Mouse (Mus musculus): ENCODE measurements around the gene Hikeshi. TPM values are rescaled to one million over a fixed set of nuclear protein-coding genes. Genes with fewer than 3 reads are reported as not detected.

Gene Hikeshi
- polyA plus RNA-seq, 1 experiment from 2014 or later, result 174 TPM

DNA sequence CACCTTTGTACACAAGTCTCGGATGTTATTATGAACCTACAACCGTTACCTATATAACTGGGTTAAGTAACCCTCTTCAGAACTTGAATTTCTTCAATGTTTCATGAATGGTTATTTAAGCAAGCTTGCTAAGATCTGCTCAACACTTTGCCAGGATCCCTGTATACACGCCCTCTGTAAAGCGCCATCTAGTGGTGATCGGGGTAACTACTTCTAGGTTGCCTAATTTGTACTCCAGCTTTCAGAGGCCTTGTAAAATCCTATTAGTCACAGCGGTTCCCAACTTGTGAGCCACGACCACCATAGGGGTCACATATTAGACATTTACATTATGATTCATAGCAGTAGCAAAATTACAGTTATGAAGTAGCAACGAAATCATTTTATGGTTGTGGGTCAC, 33.1 kb downstream of the Hikeshi start:
- peak; percentile 84 for DNase-seq (ENCODE audit: low spot score)
- Histone ChIP-seq H3K4me1 (ENCODE audit: control insufficient read depth, insufficient read depth, low read length) (no peaks in the 10 kb centered on the region), H3K4me2 (ENCODE audit: low read length) (no peak overlapping the region), H3K27ac (ENCODE audit: low read depth, low read length) (no peak overlapping the region), H3K9me3 (replicated peaks; ENCODE audit: control insufficient read depth, low read length) (no peaks in the 10 kb centered on the region), H3K9ac (ENCODE audit: low read length) (no peak overlapping the region), H3K36me3 (ENCODE audit: control insufficient read depth, insufficient read depth, low read length) (no peaks in the 10 kb centered on the region), H3K27me3 (replicated peaks; ENCODE audit: control insufficient read depth, insufficient read depth, low read length) (no peaks in the 10 kb centered on the region), H3K4me3 (ENCODE audit: low read depth, low read length) (no peak overlapping the region)
- 19% methylated on average over 8 of the region's 8 CpGs for WGBS
- peak; percentile 57 for ATAC-seq

- WGBS, result 26% methylated on average over 22 of the region's 22 CpGs
- Histone ChIP-seq H3K36me3 (ENCODE audit: control insufficient read depth, insufficient read depth, low read length) (no peaks in the 10 kb centered on the region), H3K4me1 (ENCODE audit: control insufficient read depth, insufficient read depth, low read length) (no peaks in the 10 kb centered on the region), H3K27ac (ENCODE audit: low read depth, low read length) (no peak within 1 kb of the TSS), H3K9ac (ENCODE audit: low read length) (no peak within 1 kb of the TSS), H3K27me3 (replicated peaks; ENCODE audit: control insufficient read depth, insufficient read depth, low read length) (no peaks in the 10 kb centered on the region), H3K4me2 (ENCODE audit: low read length) (peak within 1 kb of the TSS; percentile 16), H3K4me3 (ENCODE audit: low read depth, low read length) (no peak within 1 kb of the TSS), H3K9me3 (replicated peaks; ENCODE audit: control insufficient read depth, low read length) (no peaks in the 10 kb centered on the region)
- peak; percentile 84 for ATAC-seq
- peak; percentile 48 for DNase-seq (ENCODE audit: low spot score)
Observed at GRCm38 (mm10) chr7:89903442-89904343, 37.3 kb downstream of the Hikeshi start, which contains the start of gene Ccdc81. TSS of gene Ccdc81 (minus strand) at chr7:89903629.

DNA sequence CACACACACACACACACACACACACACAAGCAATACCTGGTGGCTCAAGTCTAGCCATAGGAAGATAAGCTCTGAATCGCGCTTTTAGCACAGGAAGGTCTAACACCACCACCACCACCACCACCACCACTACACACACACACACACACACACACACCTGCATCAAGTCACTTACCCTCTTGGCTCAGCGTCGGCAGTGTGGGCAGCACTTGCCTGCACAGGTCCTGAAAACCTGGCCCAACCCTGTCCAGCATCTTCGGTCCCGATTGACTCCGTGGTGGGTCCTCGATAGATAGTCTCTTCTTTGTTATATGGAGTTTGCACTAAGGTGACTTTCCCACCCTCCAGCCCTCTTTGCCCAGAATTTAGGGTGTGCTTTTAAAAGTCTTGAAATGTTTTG, 38.0 kb downstream of the Hikeshi start:
- H3K36me3 ChIP-seq (ENCODE audit: control insufficient read depth, insufficient read depth, low read length), result no peaks in the 10 kb centered on the region
- DNase-seq (ENCODE audit: low spot score) (no peak), ATAC-seq (no peak)
- H3K4me1 ChIP-seq (ENCODE audit: control insufficient read depth, insufficient read depth, low read length), result no peaks in the 10 kb centered on the region
- WGBS, result 76% methylated on average over 8 of the region's 8 CpGs
- no peaks in the 10 kb centered on the region for H3K27me3 ChIP-seq (replicated peaks; ENCODE audit: control insufficient read depth, insufficient read depth, low read length)
- H3K9ac ChIP-seq (ENCODE audit: low read length), result no peak overlapping the region
- no peaks in the 10 kb centered on the region for H3K9me3 ChIP-seq (replicated peaks; ENCODE audit: control insufficient read depth, low read length)
- no peak overlapping the region for H3K4me3 ChIP-seq (ENCODE audit: low read depth, low read length)
- H3K4me2 ChIP-seq (ENCODE audit: low read length), result peak overlapping the region; percentile 16; the same call in 1 of the 2 replicates
- H3K27ac ChIP-seq (ENCODE audit: low read depth, low read length), result no peak overlapping the region

DNA sequence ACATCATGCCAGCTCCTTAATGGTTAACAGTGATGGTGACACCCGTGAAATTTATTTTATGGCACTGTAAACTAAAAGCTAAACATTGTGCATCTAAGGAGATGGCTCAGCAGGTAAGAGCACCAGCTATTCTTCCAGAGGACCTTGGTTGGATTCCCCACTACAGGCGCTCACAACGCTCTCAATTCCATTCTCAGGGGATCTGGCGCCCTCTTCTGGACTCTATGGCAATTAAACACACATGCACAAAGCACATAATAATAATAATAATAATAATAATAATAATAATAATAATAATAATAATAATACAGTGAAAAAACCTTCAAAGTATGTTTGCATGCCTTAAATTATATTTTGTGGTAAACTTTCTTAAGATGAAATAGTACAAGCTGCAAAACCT, 49.1 kb downstream of the Hikeshi start:
- Histone ChIP-seq H3K4me2 (ENCODE audit: low read length) (no peak overlapping the region), H3K36me3 (ENCODE audit: control insufficient read depth, insufficient read depth, low read length) (no peaks in the 10 kb centered on the region), H3K4me3 (ENCODE audit: low read depth, low read length) (no peak overlapping the region), H3K9me3 (replicated peaks; ENCODE audit: control insufficient read depth, low read length) (no peaks in the 10 kb centered on the region), H3K27me3 (replicated peaks; ENCODE audit: control insufficient read depth, insufficient read depth, low read length) (no peaks in the 10 kb centered on the region), H3K4me1 (ENCODE audit: control insufficient read depth, insufficient read depth, low read length) (no peaks in the 10 kb centered on the region), H3K27ac (ENCODE audit: low read depth, low read length) (no peak overlapping the region), H3K9ac (ENCODE audit: low read length) (no peak overlapping the region)
- DNase-seq (ENCODE audit: low spot score) (peak; percentile 13), ATAC-seq (no peak)
- 33% methylated on average over 4 of the region's 4 CpGs for WGBS

DNA sequence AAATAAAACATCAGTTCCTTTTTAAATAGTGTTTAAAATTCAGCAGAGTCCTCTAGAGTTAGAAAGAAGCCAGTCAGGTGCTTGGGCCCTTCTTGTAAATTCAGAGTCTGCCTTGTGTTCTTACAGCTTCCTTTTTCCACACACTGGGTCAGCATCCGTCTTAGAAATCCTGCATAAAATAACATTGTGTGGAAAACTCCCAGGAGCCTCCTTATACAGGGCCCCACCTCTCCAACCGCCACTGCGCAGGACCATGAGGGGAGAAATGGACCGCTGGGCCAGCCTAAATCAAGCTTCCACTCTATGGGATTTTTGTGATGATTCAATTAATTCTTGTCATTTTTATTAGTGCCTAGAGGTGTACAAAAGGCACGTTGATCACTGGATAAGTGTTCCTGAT, 49.6 kb downstream of the Hikeshi start:
- WGBS, result 88% methylated on average over 5 of the region's 5 CpGs
- ATAC-seq (no peak), DNase-seq (ENCODE audit: low spot score) (no peak)
- Histone ChIP-seq H3K36me3 (ENCODE audit: control insufficient read depth, insufficient read depth, low read length) (no peaks in the 10 kb centered on the region), H3K4me1 (ENCODE audit: control insufficient read depth, insufficient read depth, low read length) (no peaks in the 10 kb centered on the region), H3K27ac (ENCODE audit: low read depth, low read length) (no peak overlapping the region), H3K9ac (ENCODE audit: low read length) (no peak overlapping the region), H3K9me3 (replicated peaks; ENCODE audit: control insufficient read depth, low read length) (no peaks in the 10 kb centered on the region), H3K27me3 (replicated peaks; ENCODE audit: control insufficient read depth, insufficient read depth, low read length) (no peaks in the 10 kb centered on the region), H3K4me3 (ENCODE audit: low read depth, low read length) (no peak overlapping the region), H3K4me2 (ENCODE audit: low read length) (no peak overlapping the region)

- no peak overlapping the region for H3K4me2 ChIP-seq (ENCODE audit: low read length)
- H3K9ac ChIP-seq (ENCODE audit: low read length), result no peak overlapping the region
- no peak for ATAC-seq
- no peak overlapping the region for H3K27ac ChIP-seq (ENCODE audit: low read depth, low read length)
- H3K27me3 ChIP-seq (replicated peaks; ENCODE audit: control insufficient read depth, insufficient read depth, low read length), result no peaks in the 10 kb centered on the region
- no peaks in the 10 kb centered on the region for H3K9me3 ChIP-seq (replicated peaks; ENCODE audit: control insufficient read depth, low read length)
- 71% methylated on average over 3 of the region's 3 CpGs for WGBS
- no peak for DNase-seq (ENCODE audit: low spot score)
- no peak overlapping the region for H3K4me3 ChIP-seq (ENCODE audit: low read depth, low read length)
- H3K4me1 ChIP-seq (ENCODE audit: control insufficient read depth, insufficient read depth, low read length), result no peaks in the 10 kb centered on the region
- no peaks in the 10 kb centered on the region for H3K36me3 ChIP-seq (ENCODE audit: control insufficient read depth, insufficient read depth, low read length)
Observed at GRCm38 (mm10) chr7:89884551-89884950, 56.5 kb downstream of the Hikeshi start.

GRCm38 (mm10) chr7:89879686-89880085, 61.3 kb downstream of the Hikeshi start:
- no peak for ATAC-seq
- H3K36me3 ChIP-seq (ENCODE audit: control insufficient read depth, insufficient read depth, low read length), result no peaks in the 10 kb centered on the region
- no peak overlapping the region for H3K4me3 ChIP-seq (ENCODE audit: low read depth, low read length)
- H3K4me1 ChIP-seq (ENCODE audit: control insufficient read depth, insufficient read depth, low read length), result no peaks in the 10 kb centered on the region
- no peak for DNase-seq (ENCODE audit: low spot score)
- no peak overlapping the region for H3K4me2 ChIP-seq (ENCODE audit: low read length)
- H3K9ac ChIP-seq (ENCODE audit: low read length), result no peak overlapping the region
- H3K27me3 ChIP-seq (replicated peaks; ENCODE audit: control insufficient read depth, insufficient read depth, low read length), result no peaks in the 10 kb centered on the region
- no peak overlapping the region for H3K27ac ChIP-seq (ENCODE audit: low read depth, low read length)
- H3K9me3 ChIP-seq (replicated peaks; ENCODE audit: control insufficient read depth, low read length), result no peaks in the 10 kb centered on the region
- 66% methylated on average over 1 of the region's 1 CpGs for WGBS

Other genes starting within 250 kb of the Hikeshi start
- 0.48 and 0.72 TPM in 2 replicates for gene Ccdc81, start 37.6 kb downstream of the Hikeshi start, polyA plus RNA-seq (2014; fragmentation: Nextera tagmentation; extraction: Ambion mirVana)
- gene Eed, start 39.8 kb upstream of the Hikeshi start, polyA plus RNA-seq (2014; fragmentation: Nextera tagmentation; extraction: Ambion mirVana), result 41.2 and 43.5 TPM in 2 replicates
- gene Picalm, start 189.0 kb upstream of the Hikeshi start, polyA plus RNA-seq (2014; fragmentation: Nextera tagmentation; extraction: Ambion mirVana), result 43.3 and 50.4 TPM in 2 replicates